Mouse (Mus musculus) liver, adult 2 months (tissue): ENCODE results near the gene Aatk.

Experiments
- CTCF ChIP-seq: fragments of 200-500 bp; IDR thresholded peaks from 2 replicates; pipeline ENCODE4 v1.5.1; 2011; ENCODE audit warnings: low read depth, low read length, control low read depth
- POLR2A ChIP-seq: fragments of 200-500 bp; IDR thresholded peaks from 2 replicates; pipeline ENCODE4 v1.6.1; 2011; ENCODE audit warnings: low read length, control low read depth; ENCODE audit not compliant: insufficient read depth; ENCODE audit errors: extremely low read depth

GRCm38 (mm10) chr11:120002041-120002440, 44.9 kb downstream of the Aatk start:
- TF ChIP-seq CTCF (no peak), POLR2A (no peak)
